12 mouse cellular contexts compared by ENCODE assay signal in genomic region chr16:6455349-6455748, GRCm38 (mm10).
DNase-seq lines count a peak whose midpoint lies in the region; ATAC-seq lines count a peak whose summit lies in the region.
"Had no signal": no experiment of that assay in that cellular context is flagged by ENCODE, and none has a peak within 500 bp of the region (broad histone marks: within the 10 kb centered on the region; RNA-seq: fewer than 3 reads in every experiment).

No protein-coding gene starts in this region.

- no peak overlapping the region for H3K4me3 ChIP-seq in kidney, embryonic 14.5 days (ENCODE audit: low read length)
- H3K4me3 ChIP-seq: limb, embryonic 10.5 days; myocyte had no signal

- 73% methylated on average over 3 of the region's 3 CpGs for WGBS in kidney, embryonic 14.5 days

- H3K9me3 ChIP-seq in kidney, embryonic 14.5 days (ENCODE audit: control insufficient read depth, low read length) = no peaks in the 10 kb centered on the region
- H3K9me3 ChIP-seq: limb, embryonic 10.5 days had no signal

- H3K4me2 ChIP-seq in kidney, embryonic 14.5 days (replicated peaks; ENCODE audit: low read depth, low read length) = no peak overlapping the region

- H3K27me3 ChIP-seq in kidney, embryonic 14.5 days (ENCODE audit: control insufficient read depth, insufficient read depth, low read length) = no peaks in the 10 kb centered on the region

- no peak overlapping the region for H3K27ac ChIP-seq in kidney, embryonic 14.5 days (ENCODE audit: low read depth, low read length)
- H3K27ac ChIP-seq: limb, embryonic 10.5 days had no signal

- H3K9ac ChIP-seq in kidney, embryonic 14.5 days (ENCODE audit: low read depth, low read length) = no peak overlapping the region

- no peak for ATAC-seq in kidney, embryonic 14.5 days (ENCODE audit: low FRiP score, low TSS enrichment)
- no peak for ATAC-seq in monocyte, adult 5-6 weeks (replicated peaks; ENCODE audit: insufficient number of reproducible peaks, low FRiP score, low TSS enrichment, poor library complexity, severe bottlenecking)
- ATAC-seq in CD4-positive, CD25-positive, alpha-beta regulatory T cell, adult 4 months = no peak
- ATAC-seq: activated CD4-positive, CD25-positive, alpha-beta regulatory T cell, adult 4 months had no signal

- H3K4me1 ChIP-seq in kidney, embryonic 14.5 days (ENCODE audit: control insufficient read depth, insufficient read depth, low read length) = no peaks in the 10 kb centered on the region
- H3K4me1 ChIP-seq: limb, embryonic 10.5 days had no signal

- DNase-seq in cerebellum, postnatal 25 days = peak; percentile 31 to 36
- no peak for DNase-seq in cerebellum, adult 9-10 months
- DNase-seq in kidney, postnatal 4 days = peak; percentile 3 to 9
- DNase-seq in 416B (ENCODE audit: low read depth) (peak; percentile 9), ZHBTc4 (ENCODE audit: low read depth, low spot score) (peak; percentile 31)
- DNase-seq: thymus, postnatal 25 days had no signal

- H3K36me3 ChIP-seq in kidney, embryonic 14.5 days (ENCODE audit: control insufficient read depth, insufficient read depth, low read length) = no peaks in the 10 kb centered on the region
- H3K36me3 ChIP-seq: limb, embryonic 10.5 days had no signal
